Mouse (Mus musculus): ENCODE results near the gene Ncam2.

DNA sequence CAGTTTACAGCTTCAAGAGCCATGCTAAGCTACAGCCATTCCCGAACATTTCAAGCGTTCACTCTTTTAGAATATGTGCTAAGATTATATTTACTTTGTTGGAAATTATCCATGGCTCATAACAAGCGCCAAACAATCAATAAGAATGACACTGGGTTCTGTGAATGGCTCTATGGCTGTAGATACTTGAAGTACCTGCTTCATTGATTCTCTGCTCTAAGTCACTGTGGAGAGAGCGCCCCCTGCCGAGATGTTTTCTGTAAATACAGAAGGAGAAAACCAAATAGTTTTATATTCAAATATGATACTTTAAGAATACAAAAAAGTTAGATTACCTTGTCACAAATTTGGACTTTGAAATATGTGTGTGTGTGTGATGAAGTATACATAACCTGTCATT is 83.7 kb downstream of the Ncam2 start:
- TF ChIP-seq POLR2A (IDR thresholded peaks at IDR 0.05; ENCODE audit: insufficient read depth, low read depth, low read length) (no peak), CTCF (IDR thresholded peaks at IDR 0.05) (peak; percentile 71)
